Mouse (Mus musculus) bone marrow macrophage, adult 2 months (primary cell): Measurements from ENCODE around the gene Selenoh. TPM values are rescaled to one million over a fixed set of nuclear protein-coding genes. Genes with fewer than 3 reads are reported as not detected.
"Not testable (repeated sequence)": the region's sequence is repeated elsewhere in the genome, so short reads cannot be mapped to it uniquely, and the experiment has no call there.

ENCODE experiments used
- H3K27ac ChIP-seq: 2 replicates; pipeline ENCODE4 v1.5.1; 2012; ENCODE audit warnings: low read depth, low read length; ENCODE audit not compliant: insufficient read depth
- H3K4me1 ChIP-seq: 2 replicates; pipeline ENCODE4 v1.6.1; 2012; ENCODE audit warnings: low read length; ENCODE audit not compliant: control insufficient read depth, insufficient read depth
- H3K4me3 ChIP-seq: 2 replicates; pipeline ENCODE4 v1.5.1; 2012; ENCODE audit warnings: mild to moderate bottlenecking, low read length, moderate library complexity; ENCODE audit not compliant: insufficient read depth
- CTCF ChIP-seq: IDR thresholded peaks from 2 replicates; pipeline ENCODE4 v1.5.1; 2012; ENCODE audit warnings: low read depth, mild to moderate bottlenecking, low read length, moderate library complexity
- POLR2A ChIP-seq: IDR thresholded peaks from 2 replicates; pipeline ENCODE4 v1.6.1; 2012; ENCODE audit warnings: mild to moderate bottlenecking, low read depth, low read length, borderline replicate concordance
- polyA plus RNA-seq: library from polyadenylated mRNA; stranded (reverse); fragments of >200 nt; gene quantifications from 2 replicates; pipeline ENCODE4 v1.2.4, GENCODE M21; 2012; ENCODE audit not compliant: missing spikeins, insufficient read depth, insufficient read length

The Selenoh gene
- polyA plus RNA-seq, 1 experiment = 24.5 TPM

GRCm38 (mm10) chr2:84677270-84677967 is 6.8 kb upstream of the Selenoh start:
- peak overlapping the region; percentile 96 for H3K4me3 ChIP-seq
- peak overlapping the region; percentile 36; the same call in 1 of the 2 replicates for H3K27ac ChIP-seq
- H3K4me1 ChIP-seq = peaks cover 6% of the 10 kb centered on the region
- TF ChIP-seq CTCF (peak; percentile 72), POLR2A (no peak)

GRCm38 (mm10) chr2:84671535-84671934 is 965 bp upstream of the Selenoh start:
- not testable (repeated sequence) for H3K4me1 ChIP-seq, H3K4me3 ChIP-seq, H3K27ac ChIP-seq

- no peak for TF ChIP-seq CTCF
- no peak for TF ChIP-seq POLR2A
- Histone ChIP-seq H3K4me1 (peaks cover 4% of the 10 kb centered on the region; the same call in 1 of the 2 replicates), H3K4me3 (peak overlapping the region; percentile 73), H3K27ac (peak overlapping the region; percentile 56)
Measured at GRCm38 (mm10) chr2:84669828-84670568, 572 bp downstream of the Selenoh start.

- no peak overlapping the region for H3K27ac ChIP-seq
- TF ChIP-seq CTCF (no peak), POLR2A (no peak)
Measured at GRCm38 (mm10) chr2:84666081-84666480, 4.5 kb downstream of the Selenoh start.

GRCm38 (mm10) chr2:84662866-84663265 is 7.7 kb downstream of the Selenoh start:
- Histone ChIP-seq H3K4me1 (peaks cover 3% of the 10 kb centered on the region), H3K27ac (no peak overlapping the region), H3K4me3 (no peak overlapping the region)
- no peak for TF ChIP-seq POLR2A
- no peak; the same call in 1 of the 2 replicates for TF ChIP-seq CTCF

More at GRCm38 (mm10) chr2:84666081-84666480, 4.5 kb downstream of the Selenoh start:
- Histone ChIP-seq H3K4me3 (no peak overlapping the region), H3K4me1 (peaks cover 4% of the 10 kb centered on the region; the same call in 1 of the 2 replicates)

GRCm38 (mm10) chr2:84660253-84660652 is 10.3 kb downstream of the Selenoh start:
- Histone ChIP-seq H3K4me1 (peaks cover 10% of the 10 kb centered on the region), H3K27ac (no peak overlapping the region), H3K4me3 (no peak overlapping the region)
- no peak for TF ChIP-seq CTCF
- no peak for TF ChIP-seq POLR2A

GRCm38 (mm10) chr2:84658806-84659205 is 11.8 kb downstream of the Selenoh start, which contains the start of gene Btbd18:
Btbd18 (plus strand) TSS chr2:84659079.
- H3K4me3 ChIP-seq = no peak within 1 kb of the TSS
- peaks cover 11% of the 10 kb centered on the region for H3K4me1 ChIP-seq
- TF ChIP-seq CTCF (no peak), POLR2A (no peak)
- no peak within 1 kb of the TSS for H3K27ac ChIP-seq

- Histone ChIP-seq H3K27ac (peak overlapping the region; percentile 70), H3K4me1 (peaks cover 11% of the 10 kb centered on the region), H3K4me3 (no peak overlapping the region)
- TF ChIP-seq CTCF (no peak), POLR2A (no peak)
Measured at GRCm38 (mm10) chr2:84655864-84656263, 14.7 kb downstream of the Selenoh start.

GRCm38 (mm10) chr2:84653354-84653753 is 17.2 kb downstream of the Selenoh start:
- Histone ChIP-seq H3K4me3 (no peak overlapping the region), H3K27ac (no peak overlapping the region), H3K4me1 (peaks cover 10% of the 10 kb centered on the region; the same call in 1 of the 2 replicates)
- TF ChIP-seq POLR2A (no peak), CTCF (no peak)

- Histone ChIP-seq H3K27ac (peak within 1 kb of the TSS; percentile 98), H3K4me1 (peaks cover 19% of the 10 kb centered on the region), H3K4me3 (peak within 1 kb of the TSS; percentile 99)
- peak; percentile 47; the same call in 1 of the 2 replicates for TF ChIP-seq POLR2A
- TF ChIP-seq CTCF = no peak
Measured at GRCm38 (mm10) chr2:84650464-84651195, 19.9 kb downstream of the Selenoh start, which contains the start of gene Ctnnd1. Ctnnd1 (minus strand) TSS chr2:84650765.
